Mouse (Mus musculus): ENCODE results near the gene Gjd3.

Gene Gjd3

DNA sequence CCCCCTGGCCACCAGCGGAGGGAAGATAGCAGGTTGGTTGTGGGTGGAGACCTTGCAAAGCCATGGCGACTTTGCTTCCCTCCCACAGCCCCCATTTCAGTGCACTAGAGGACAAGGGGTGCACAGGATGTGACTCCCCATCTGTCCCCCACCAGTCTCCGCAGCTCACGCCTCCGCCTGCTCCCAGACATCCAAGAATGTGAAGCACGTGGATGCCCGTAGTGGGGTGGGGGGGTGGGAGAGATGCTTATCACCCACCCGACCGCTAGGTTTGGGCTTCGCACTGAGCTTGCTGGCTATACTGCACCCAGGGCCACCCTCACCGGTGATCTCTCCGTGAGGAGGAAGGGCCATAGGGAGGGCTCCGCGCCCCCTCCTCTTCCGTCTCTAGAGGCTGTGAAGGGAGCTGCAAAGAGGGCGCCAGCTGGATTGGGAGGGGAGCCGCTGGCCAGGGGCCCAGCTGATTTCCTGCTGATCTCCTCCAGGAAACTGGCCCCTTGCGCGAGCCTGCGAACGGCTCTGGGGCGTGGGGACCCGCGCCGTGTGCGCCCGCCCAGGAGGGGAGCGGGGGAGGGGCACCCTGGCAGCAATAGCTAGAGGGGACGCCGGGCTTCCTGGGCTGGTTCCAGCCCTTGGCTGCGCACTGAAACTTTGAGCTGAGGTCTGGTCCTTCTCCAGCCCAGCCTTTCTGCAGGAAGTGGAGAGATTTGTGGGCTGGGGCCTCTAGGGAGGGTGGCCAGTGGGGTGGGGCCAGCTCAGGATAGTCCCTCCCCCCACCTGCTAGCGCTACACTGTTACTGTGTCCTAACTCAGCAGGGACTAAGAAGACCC, 19.4 kb downstream of the Gjd3 start:
- no peak for DNase-seq (ENCODE audit: low read depth, low spot score)

DNA sequence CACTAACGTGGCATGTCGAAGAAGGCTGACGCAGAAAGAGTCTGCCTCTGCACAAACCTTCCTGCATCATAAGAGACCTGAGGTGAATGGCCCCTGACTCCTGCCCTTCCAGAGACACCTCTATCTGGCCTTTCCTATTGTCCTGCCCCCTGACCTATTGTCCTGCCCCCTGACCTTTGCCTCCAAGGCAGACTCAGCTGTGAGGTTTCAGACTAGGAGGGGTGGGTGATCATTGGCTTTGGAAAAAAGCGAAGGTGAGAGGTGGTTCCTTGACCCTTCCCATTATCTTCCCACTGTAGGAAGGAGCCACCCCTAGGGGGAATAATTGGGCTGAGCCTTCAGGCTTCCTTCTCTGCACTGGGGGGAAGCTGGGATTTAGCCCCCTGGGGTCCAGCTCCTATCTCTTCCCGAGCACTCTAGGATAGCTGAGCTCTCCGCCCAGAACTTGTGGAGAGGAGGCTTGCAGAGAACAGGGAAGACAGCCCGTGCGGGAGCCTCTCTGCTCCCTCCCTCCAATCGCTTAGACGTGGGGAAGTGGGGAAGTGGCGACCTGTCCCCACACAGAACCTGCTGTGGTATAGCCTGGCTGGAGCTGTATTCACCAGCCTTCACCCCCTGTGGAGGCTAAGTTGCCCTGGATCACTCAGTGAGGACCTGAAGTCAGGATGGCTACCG, 20.3 kb downstream of the Gjd3 start:
- no peak for DNase-seq (ENCODE audit: low read depth, low spot score)

DNA sequence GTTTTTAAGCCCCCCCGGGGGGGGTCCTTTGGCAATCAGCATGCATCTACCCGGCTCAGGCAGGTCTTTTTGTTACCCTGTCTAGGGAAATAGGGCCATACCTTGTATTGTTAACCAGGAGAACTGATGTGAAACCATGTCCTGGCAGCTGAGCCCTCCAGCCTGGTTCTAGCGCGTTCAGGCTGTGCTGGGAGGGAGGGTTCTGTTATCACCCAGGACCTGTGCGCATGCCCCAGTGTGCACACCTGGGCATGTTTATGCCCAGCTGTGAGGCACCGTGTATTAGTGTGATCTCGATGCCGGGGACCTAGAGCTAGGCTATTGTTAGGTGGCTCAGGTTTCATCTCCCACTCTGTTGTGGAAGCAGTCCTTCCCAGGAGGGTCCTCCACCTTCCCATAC, 21.1 kb downstream of the Gjd3 start:
- DNase-seq (ENCODE audit: low read depth, low spot score): no peak

DNA sequence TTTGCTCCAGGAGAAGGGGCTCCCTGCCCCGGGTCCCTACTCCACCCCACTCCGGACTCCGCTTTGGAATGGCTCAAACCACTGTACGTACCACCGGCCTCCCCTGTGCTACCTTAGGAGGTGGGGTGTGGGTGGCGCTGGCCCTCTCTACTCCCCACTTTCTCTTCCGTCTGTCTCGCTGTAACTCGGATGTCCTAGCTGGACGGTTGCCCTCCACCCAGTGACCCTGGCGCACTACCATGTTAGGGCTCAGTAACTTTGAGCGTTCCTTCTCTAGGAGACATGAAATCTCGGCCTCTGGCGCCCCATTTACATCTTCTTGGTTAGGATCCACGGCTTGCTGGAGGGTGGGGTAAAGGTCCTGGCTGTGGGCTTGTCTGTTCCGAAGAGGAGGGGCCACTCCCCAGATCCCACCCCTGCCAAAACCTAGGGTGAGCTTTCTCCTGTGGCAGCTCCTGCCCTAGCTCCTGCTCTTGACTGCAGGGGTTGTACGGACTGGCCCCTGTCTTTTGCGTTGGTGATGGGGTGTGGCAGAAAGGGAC, 21.7 kb downstream of the Gjd3 start:
- no peak for DNase-seq (ENCODE audit: low read depth, low spot score)

DNA sequence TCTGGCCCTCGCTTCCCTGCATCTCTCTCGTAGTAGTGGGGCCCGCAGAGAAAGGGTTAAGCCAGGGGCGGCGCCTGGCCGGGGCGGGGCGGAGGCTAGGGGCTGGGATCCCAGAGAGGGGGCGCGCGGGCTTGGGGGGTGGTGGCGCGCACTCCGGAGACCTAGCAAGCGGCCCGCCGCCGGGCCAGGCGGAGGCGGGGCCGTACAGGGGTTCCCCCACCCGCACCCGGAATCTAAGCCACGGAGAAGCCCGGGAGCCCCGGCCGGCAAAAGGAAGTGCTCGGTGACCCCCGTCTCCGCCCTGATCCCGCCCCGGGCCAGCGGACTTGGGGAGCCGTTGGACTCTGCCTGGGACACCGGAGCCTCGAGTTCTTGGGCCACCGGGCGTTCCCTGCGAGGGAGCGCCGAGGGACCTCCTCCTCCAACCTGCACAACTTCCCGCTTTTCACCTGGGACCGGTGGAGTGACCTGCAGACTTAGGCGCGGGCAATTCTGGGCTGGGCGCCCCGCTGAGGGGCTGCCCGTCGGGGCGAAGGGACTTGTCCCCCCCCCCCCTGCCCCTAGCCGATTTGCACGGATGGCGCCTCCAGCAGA, 22.4 kb downstream of the Gjd3 start:
- no peak for DNase-seq (ENCODE audit: low read depth, low spot score)

DNA sequence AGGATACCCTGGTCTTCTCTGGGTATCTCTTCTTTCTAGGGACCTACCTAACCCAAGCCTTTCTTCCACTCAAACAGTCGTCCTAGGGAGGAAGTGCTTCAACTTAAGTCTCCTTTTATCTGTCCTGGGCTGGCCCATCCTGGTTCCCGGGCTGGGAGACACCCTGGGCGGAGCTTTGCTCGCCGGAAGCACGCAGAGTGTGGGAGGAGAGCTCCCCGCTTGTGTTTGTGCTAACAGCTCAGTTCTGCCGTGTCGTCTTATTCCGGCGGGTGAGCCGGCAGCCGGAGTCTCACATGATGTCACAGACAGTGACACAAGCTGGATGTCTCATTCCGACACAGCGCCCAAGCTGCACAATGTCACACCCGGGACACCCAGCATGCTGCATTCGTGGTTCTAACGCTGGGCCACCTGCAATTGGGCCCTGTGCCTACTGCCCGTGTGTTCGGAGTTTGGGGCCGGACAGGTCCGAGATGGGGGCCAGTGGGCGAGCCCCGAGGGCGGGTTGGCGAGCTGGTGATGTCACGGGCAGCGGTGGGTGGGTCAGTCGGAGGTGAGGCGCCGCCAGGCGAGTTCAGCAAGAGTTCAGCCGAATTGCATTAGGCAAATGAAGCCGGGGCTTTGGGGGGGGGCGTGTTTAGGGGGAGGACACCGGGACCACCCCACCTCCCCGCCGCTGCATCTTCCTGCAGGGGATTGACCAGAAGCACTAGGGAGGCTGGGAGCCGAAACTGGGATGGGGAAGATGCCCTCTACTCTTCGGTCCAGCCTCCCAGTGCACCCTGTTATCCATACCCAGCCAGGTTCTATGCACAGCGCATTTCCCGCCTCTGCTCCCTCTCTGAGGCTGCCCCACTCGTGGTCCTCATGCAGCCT, 23.1 kb downstream of the Gjd3 start:
- DNase-seq (ENCODE audit: low read depth, low spot score): no peak

DNA sequence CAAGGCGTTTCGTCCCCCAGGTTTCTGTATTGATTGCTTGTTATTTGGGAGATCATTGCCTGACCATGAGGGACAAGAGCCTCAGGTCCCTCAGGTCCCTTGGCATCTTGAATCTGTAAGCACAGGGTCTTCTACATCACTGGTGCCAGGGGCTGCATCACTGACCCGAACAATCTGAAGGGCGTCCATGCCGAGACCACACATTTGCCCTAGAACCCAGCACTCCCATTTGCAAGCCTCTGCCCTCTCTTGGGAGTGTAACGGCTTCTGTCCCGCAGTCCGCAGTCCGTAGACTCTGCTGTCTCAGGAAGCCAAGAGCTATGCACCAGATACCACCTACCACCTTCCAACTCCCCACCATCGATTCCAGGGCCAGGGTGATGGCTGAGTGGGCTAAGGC, 26.5 kb downstream of the Gjd3 start:
- no peak for DNase-seq (ENCODE audit: low read depth, low spot score)

DNA sequence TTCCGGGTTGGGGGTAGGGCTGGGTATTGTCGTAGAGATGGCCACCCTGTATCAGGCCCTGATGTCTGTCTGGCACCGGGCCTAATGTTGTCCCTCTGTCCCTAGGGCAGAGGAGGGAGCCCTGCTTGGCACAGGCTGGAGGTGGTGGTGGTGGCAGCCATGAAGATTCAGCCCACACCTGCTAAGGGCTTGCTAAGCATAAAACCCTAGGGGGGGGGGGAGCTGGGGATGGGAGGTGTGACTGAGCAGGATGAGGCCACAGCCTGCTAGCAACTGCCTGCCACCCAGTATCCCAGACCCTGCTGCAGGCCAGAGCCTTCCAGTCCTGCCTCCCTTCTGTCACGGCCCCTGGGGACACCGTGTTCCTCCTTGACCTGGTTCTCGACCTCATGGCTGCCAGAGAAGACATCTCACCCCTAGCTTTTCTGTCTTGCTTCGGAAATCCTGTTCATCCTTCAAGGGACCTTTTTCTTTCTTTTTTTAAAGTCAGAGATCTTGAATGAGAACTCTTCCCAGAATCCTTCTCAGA, 27.0 kb downstream of the Gjd3 start:
- DNase-seq (ENCODE audit: low read depth, low spot score): no peak

DNA sequence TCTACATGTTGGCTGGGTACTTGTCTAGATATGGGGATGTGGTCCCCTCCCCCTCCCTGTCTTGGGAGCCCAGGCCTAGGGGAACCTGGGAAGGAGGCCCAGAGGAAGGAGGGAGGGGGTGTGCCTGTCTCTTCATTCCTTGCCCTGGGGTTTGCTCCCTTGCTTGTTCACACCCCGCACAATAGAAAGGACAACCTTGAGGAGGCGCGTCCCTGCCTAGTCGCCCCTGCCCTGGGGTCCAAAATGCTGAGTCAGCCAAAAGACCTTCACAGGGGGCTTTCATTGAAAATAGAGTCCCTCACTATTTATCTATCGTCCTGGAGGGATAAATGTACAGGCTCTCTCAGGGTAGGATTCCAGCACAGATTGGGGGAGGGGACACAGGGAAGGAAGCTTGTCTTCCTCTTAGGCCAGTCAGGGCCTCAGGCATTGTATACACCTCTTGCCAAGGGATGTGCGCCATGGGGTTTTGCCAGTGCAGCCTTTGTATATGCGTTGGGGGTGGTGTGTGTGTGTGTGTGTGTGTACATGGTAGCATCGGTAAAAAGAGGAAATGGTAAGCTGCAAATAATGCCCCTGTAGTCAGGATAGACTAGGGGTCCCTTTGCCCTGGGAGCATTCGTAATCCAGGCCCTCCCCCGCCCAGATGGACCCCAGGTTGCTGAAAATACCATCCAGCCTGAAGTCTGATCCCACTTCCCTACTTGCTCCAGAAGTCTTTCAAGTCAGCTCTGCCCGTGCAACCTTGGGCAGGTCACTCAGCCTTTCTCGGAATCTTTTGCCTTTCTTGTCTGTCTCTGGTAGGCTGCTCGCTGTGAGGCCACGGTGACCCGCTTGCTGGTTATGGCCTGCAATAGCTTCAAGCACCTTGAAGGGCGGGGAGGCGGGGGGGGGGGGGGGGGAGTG, 27.8 kb downstream of the Gjd3 start:
- DNase-seq (ENCODE audit: low read depth, low spot score): no peak

DNA sequence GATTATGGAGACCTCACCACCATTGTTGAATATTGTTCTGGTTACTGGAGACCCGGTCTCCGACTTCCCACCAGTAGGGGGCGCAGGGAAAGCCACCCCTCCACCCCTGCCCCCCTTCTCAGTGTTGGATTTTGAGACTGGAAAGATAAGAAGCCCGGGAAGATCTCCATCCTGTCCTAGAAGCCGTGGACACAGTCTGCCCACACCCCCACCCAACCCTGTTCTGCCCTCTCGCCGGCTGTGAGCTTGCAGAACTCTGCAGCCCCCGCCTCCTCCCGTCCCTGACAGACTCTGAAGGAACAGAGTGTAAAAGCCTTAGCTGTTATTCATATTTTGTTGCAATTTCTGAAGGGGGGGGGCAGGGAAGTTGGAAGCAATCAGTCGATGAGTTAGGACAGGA, 28.4 kb downstream of the Gjd3 start:
- DNase-seq (ENCODE audit: low read depth, low spot score): no peak

DNA sequence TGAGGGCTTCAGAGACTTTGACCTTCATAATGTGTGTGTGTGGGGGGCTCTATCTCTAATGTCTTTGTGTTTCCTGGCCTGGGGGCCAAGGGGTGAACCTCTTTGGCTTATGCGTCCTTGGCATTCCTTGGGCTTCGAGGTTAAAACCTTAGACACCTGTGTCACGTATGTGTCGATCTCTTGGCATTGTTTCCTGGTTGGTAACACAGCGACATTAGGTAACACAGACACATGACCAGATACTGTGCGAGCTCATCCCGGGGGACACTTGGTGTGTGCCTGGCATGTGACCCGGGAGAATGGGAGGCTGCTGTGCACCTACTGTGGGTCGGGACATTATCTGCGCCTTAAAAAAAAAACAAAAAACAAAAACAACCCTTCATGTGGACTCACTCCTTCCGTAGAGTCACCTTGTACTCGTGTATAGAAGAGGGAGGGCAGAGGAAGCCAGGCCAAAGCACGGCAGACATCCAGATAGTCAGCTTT, 28.9 kb downstream of the Gjd3 start:
- no peak for DNase-seq (ENCODE audit: low read depth, low spot score)

DNA sequence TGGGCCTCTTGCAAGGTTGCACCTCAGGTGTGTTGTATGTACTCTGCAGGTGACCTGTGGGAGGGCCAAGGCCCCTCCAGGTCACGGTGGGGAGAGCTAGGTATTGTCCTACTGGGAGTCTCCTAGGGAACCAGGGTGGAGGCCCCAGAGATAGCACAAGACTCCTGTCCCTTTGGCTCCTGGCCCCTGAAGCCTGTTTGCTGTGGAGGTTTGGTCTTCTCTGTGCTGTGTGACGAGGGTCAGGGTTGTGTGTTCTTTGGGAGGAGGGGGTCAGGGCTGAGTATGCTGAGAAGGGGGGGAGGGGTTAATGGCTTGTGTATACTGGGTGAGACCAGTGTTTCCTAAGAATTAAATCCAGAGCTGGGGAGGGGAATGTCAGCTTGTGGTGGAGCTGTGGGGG, 29.5 kb downstream of the Gjd3 start:
- no peak for DNase-seq (ENCODE audit: low read depth, low spot score)

DNA sequence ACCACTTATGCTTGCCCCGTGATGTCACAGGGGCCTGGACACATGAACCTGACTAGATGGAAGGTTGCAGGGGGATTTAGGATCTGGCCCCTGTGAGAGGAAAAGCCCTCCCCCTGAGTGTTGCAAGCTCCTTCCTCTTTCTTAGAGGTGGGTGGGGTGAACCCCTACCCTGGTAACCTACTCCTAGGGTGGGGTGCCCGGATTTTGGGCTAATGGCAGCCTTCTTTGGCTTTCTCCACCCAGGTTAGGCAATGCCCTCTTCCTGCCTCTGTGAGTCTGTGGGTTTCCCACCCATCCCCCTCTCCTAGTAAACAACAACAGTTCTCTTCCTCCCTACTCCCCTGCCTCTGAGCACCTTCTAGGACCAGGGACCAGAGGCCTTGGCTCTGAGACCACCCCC, 30.1 kb downstream of the Gjd3 start:
- no peak for DNase-seq (ENCODE audit: low read depth, low spot score)

DNA sequence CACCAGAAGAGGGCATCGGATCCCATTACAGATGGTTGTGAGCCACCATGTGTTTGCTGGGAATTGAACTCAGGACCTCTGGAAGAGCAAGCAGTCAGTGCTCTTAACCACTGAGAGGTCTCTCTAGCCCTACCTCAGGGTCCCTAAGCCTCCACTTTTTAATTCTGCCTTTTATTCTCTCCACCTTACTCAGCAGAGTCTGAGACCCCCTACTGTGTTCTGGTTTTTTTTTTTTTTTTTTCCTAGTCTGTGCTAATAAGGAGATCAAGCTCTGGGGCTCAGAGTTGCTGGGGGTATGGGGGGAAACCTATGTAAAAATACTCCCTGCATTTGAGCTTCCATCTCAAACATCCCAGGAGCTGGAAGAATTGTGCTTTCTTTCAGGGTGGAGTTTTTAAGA, 30.7 kb downstream of the Gjd3 start:
- no peak for DNase-seq (ENCODE audit: low read depth, low spot score)

DNA sequence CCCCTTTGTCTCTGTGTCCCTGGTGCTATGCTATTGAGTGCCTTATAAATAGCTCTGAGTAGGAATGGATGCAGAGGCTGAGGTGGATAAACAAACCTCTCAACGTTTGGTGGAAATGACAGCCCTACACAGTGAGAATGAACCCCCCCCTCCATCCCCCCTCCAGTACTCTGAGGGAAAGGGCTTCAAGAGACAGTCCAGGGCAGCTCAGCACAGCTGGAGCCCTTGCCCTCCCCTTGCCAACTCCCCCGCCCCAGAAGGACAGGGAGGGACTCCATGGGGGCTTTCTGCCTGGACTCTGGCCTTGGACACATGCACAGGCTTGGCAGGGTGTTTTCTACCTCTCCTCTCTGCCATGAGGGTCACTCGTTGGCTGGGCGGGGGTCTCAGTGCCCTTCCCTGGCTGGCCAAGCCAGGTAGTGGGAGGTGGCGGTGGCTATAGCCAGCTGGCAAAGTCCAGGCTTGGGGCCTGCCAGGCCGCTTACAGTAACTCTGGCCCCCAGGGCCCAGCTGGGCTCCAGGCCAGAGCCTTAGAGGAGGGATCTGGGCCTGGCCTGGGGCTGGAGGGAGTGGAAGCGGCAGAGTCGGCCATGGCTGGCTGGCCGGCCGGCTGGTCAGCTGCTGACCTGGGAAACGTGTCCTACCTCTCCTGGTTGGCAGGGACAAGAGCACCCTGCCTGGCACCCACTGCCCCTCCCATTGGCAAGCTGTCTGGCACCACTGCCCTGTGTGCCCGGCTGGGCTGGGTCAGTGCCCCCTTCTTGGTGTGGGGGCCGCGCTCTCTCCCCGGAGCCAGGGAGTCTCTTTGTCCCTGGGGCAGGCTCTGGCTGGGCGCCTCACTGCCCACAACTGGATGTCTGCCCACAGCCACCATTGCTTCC, 31.6 kb downstream of the Gjd3 start:
- DNase-seq (ENCODE audit: low read depth, low spot score): no peak

DNA sequence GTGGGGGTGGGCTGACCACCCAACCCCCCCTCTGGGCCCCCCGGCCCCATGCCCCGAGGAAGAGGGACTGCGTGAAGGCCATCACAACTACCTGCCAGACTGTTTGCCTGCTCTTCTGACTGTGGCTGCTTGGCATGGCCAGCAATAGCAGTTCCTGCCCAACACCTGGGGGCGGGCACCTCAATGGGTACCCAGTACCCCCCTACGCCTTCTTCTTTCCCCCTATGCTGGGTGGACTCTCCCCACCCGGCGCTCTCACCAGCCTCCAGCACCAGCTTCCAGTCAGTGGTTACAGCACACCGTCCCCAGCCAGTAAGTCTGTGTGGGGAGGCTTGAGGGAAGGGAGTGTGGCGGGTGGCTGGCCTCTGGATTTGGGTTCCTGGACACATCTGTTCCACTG, 32.3 kb downstream of the Gjd3 start:
- DNase-seq (ENCODE audit: low read depth, low spot score): no peak

DNA sequence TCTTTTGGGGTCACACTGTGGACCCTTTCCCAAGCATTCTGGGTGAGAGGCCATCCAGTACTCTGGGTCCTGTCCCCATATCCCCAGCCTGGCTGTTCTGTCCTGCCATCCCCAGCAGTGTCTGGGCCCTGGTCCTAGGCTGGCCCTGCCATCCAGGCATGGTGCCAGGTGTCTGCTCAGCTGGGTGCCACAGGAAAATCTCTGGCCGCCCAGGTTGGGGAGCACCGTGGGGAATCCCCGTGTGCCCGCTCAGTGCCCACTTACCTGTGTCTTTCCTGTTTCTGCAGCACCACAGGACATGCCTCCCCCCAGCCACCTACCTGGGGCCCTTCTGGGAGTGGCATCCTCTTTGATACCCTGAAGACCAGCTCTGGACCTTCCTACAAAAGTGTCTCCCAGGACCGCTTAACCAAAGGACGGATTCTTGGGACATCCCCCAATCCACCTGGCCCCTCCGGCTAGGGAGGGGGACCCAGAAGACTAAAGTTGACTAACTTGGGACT, 32.8 kb downstream of the Gjd3 start:
- no peak for DNase-seq (ENCODE audit: low read depth, low spot score)

DNA sequence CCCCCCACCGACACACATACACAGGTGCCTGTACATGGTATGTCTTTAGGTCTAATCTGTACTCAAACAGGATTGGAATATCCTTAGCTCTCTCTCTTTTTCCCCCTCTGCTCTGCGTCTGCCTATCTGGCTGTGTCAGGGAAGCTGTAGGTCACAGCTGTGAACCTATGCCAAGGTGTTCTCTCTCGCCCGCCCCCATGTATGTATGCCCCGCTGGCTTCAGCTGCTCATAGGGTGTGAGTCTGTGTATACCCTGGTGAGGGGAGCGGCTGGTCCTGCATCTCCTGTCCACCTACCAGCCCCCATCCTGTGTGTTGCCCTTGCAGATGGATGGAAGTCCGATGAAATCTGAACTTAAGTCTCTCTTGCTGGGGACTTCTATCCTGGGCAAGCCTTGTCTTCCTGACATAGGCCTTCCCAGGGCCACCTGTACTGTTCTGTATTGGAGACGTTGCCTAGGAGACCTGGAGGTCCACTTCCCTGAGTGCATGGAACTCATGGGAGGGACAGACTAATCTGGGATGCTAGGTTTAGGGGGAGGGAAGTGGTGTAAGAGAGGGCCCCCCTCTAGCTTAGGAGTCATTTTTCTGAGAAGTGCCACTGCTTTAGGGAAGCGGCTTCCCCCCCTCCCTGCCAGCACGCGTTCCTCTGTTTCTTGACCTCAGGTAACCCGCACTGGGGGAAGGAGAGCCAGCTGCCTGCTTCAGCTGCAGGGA, 33.4 kb downstream of the Gjd3 start:
- DNase-seq (ENCODE audit: low read depth, low spot score): no peak
